Mouse (Mus musculus) thymus, adult 2 months (tissue): Measurements from ENCODE around the gene Gm11011. TPM values are rescaled to one million over a fixed set of nuclear protein-coding genes. Genes with fewer than 3 reads are reported as not detected.

Experiments used
- DNase-seq: peaks from one replicate; pipeline ENCODE4 v3.0.0; 2021
- H3K27ac ChIP-seq: fragments of 200-500 bp; 2 replicates; pipeline ENCODE4 v1.5.1; 2012; ENCODE audit warnings: low read length, control low read depth; ENCODE audit not compliant: control insufficient read depth, insufficient read depth
- H3K27me3 ChIP-seq: fragments of 200-500 bp; 2 replicates; pipeline ENCODE4 v1.6.1; 2012; ENCODE audit warnings: mild to moderate bottlenecking, low read length, moderate library complexity, mixed read lengths; ENCODE audit not compliant: control insufficient read depth, insufficient read depth
- H3K36me3 ChIP-seq: fragments of 200-500 bp; 2 replicates; pipeline ENCODE4 v1.6.1; 2012; ENCODE audit warnings: mild to moderate bottlenecking, low read length, moderate library complexity; ENCODE audit not compliant: control insufficient read depth, insufficient read depth
- H3K4me1 ChIP-seq: fragments of 200-500 bp; replicated peaks from 2 replicates; pipeline ENCODE4 v1.6.1; 2012; ENCODE audit warnings: low read length; ENCODE audit not compliant: control insufficient read depth, insufficient read depth
- H3K4me3 ChIP-seq: fragments of 200-500 bp; 2 replicates; pipeline ENCODE4 v1.5.1; 2012; ENCODE audit warnings: mild to moderate bottlenecking, low read length, control low read depth, moderate library complexity; ENCODE audit not compliant: control insufficient read depth, insufficient read depth
- CTCF ChIP-seq: fragments of 200-500 bp; IDR thresholded peaks from 2 replicates; pipeline ENCODE4 v1.5.1; 2012; ENCODE audit warnings: mild to moderate bottlenecking, control low read depth, low read length, moderate library complexity, borderline replicate concordance; ENCODE audit not compliant: control insufficient read depth, poor library complexity, insufficient read depth; ENCODE audit errors: extremely low read depth
- POLR2A ChIP-seq: fragments of 200-500 bp; IDR thresholded peaks from 2 replicates; pipeline ENCODE4 v1.6.1; 2012; ENCODE audit warnings: mild to moderate bottlenecking, low read length, control low read depth, moderate library complexity; ENCODE audit not compliant: control insufficient read depth, poor library complexity, insufficient read depth; ENCODE audit errors: extremely low read depth
- WGBS: fragments of 180-500 bp; shearing (Covaris S2); methylation state at CpG from one replicate; pipeline ENCODE4 v1.1.7; 2018; 5-methylcytosine and 5-hydroxymethylcytosine counted together
- polyA plus RNA-seq: library from polyadenylated mRNA; depleted of rRNA; stranded (reverse); fragments of >200 nt; gene quantifications from 2 replicates; pipeline ENCODE4 v1.2.3, GENCODE M21; 2012; rRNA removed

Gene Gm11011
- polyA plus RNA-seq, 1 experiment = not detected

GRCm38 (mm10) chr2:169570063-169570462 is 17.5 kb downstream of the Gm11011 start:
- H3K4me1 ChIP-seq = no peaks in the 10 kb centered on the region
- WGBS = 91% methylated on average over 10 of the region's 10 CpGs
- H3K27me3 ChIP-seq = no peaks in the 10 kb centered on the region
- no peaks in the 10 kb centered on the region for H3K36me3 ChIP-seq
- TF ChIP-seq POLR2A (no peak), CTCF (no peak)
- no peak overlapping the region for H3K27ac ChIP-seq
- H3K4me3 ChIP-seq = no peak overlapping the region
- DNase-seq = no peak

- no peak for DNase-seq
- no peak for TF ChIP-seq CTCF
- no peak for TF ChIP-seq POLR2A
- WGBS = 81% methylated on average over 4 of the region's 4 CpGs
- Histone ChIP-seq H3K27ac (no peak overlapping the region), H3K4me3 (no peak overlapping the region), H3K27me3 (no peaks in the 10 kb centered on the region), H3K36me3 (no peaks in the 10 kb centered on the region), H3K4me1 (no peaks in the 10 kb centered on the region)
These were observed 21.4 kb downstream of the Gm11011 start for GRCm38 (mm10) chr2:169566159-169566558.

GRCm38 (mm10) chr2:169565751-169566150 is 21.8 kb downstream of the Gm11011 start:
- no peak for DNase-seq
- no peaks in the 10 kb centered on the region for H3K27me3 ChIP-seq
- H3K27ac ChIP-seq = no peak overlapping the region
- H3K4me1 ChIP-seq = no peaks in the 10 kb centered on the region
- no peaks in the 10 kb centered on the region for H3K36me3 ChIP-seq
- 95% methylated on average over 7 of the region's 7 CpGs for WGBS
- no peak overlapping the region for H3K4me3 ChIP-seq
- TF ChIP-seq POLR2A = no peak
- TF ChIP-seq CTCF = no peak

DNA sequence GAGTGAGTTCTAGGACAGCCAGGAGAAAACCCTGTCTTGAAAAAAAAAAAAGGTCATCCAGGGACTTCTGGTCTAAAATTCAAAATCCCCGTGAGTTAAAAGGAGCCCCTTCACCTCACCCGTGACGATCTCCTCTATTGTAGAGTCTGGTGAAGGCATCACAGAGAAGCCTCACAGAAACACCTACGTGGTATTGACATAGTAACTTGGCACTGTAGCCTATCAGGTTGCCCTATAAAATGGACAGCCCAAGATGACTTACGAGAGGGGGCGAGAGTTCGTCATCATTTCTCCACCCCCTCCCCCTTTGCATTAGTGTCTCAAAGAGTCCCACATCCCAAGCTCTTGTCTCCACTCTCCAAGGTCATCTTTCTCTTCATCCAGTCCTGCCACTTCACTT is 41.9 kb downstream of the Gm11011 start:
- WGBS = 89% methylated on average over 7 of the region's 7 CpGs
- Histone ChIP-seq H3K27ac (no peak overlapping the region), H3K4me1 (no peaks in the 10 kb centered on the region), H3K4me3 (no peak overlapping the region), H3K36me3 (no peaks in the 10 kb centered on the region), H3K27me3 (no peaks in the 10 kb centered on the region)
- DNase-seq = no peak
- no peak for TF ChIP-seq CTCF
- TF ChIP-seq POLR2A = no peak

DNA sequence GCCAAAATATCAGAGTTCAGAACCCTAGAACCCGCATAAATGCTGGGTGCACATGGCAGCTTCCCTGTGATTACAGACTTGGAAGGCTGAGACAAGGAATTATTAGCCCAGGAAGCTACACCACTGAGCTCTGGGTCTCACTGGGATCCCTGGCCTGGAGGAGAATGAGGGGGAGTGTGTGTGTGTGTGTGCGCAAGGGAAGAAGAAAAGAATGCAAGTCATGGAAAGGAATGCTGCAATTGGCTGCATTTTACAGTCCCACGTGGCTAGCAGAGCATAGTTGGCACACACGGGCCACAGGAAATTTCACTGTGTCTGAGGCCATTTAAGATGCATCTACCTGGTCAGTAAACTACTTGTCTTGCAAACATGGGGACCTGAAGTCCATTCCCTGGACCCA is 48.6 kb downstream of the Gm11011 start:
- no peak for DNase-seq
- 86% methylated on average over 4 of the region's 4 CpGs for WGBS
- H3K4me1 ChIP-seq = no peaks in the 10 kb centered on the region
- TF ChIP-seq POLR2A (no peak), CTCF (no peak)
- no peak overlapping the region for H3K4me3 ChIP-seq
- H3K27me3 ChIP-seq = no peaks in the 10 kb centered on the region
- no peak overlapping the region for H3K27ac ChIP-seq
- no peaks in the 10 kb centered on the region for H3K36me3 ChIP-seq

Other genes starting within 250 kb of the Gm11011 start
- gene Tshz2, start 45.3 kb upstream of the Gm11011 start, polyA plus RNA-seq = 2.3 and 2.5 TPM in 2 replicates